Mouse (Mus musculus) heart, adult 8-10 months (tissue): Measurements from ENCODE around the gene Canx. TPM values are rescaled to one million over a fixed set of nuclear protein-coding genes. Genes with fewer than 3 reads are reported as not detected.
"Not testable (repeated sequence)": the region's sequence is repeated elsewhere in the genome, so short reads cannot be mapped to it uniquely, and the experiment has no call there.

ENCODE experiments used
- DNase-seq: peaks from one replicate; pipeline ENCODE4 v3.0.0; 2022; ENCODE audit warnings: low spot score
- total RNA-seq, 4 experiments: library from RNA; stranded (reverse); gene quantifications; 2 replicates each; pipeline ENCODE4 v1.2.4; 2022

Canx gene
- total RNA-seq, 4 experiments from 2014 or later = 331 to 378 (median 360) TPM

GRCm38 (mm10) chr11:50333181-50333580 lies 7.7 kb upstream of the Canx start:
- no peak for DNase-seq

GRCm38 (mm10) chr11:50329378-50329777 lies 3.9 kb upstream of the Canx start:
- DNase-seq = no peak

- DNase-seq = no peak
These were observed 2.7 kb upstream of the Canx start for GRCm38 (mm10) chr11:50328075-50328625.

GRCm38 (mm10) chr11:50326302-50326966 lies 961 bp upstream of the Canx start:
- no peak for DNase-seq

GRCm38 (mm10) chr11:50324751-50325471 lies 562 bp downstream of the Canx start:
- DNase-seq = no peak

- DNase-seq = no peak
These were observed 1.6 kb downstream of the Canx start for GRCm38 (mm10) chr11:50323843-50324242.

- DNase-seq = no peak
These were observed 3.1 kb downstream of the Canx start for GRCm38 (mm10) chr11:50322345-50322744.

- DNase-seq = no peak
These were observed 4.2 kb downstream of the Canx start for GRCm38 (mm10) chr11:50321239-50321638.

GRCm38 (mm10) chr11:50319343-50319742 lies 6.1 kb downstream of the Canx start:
- DNase-seq = not testable (repeated sequence)

GRCm38 (mm10) chr11:50312803-50313202 lies 12.7 kb downstream of the Canx start:
- no peak for DNase-seq

GRCm38 (mm10) chr11:50303406-50303805 lies 22.1 kb downstream of the Canx start:
- no peak for DNase-seq

GRCm38 (mm10) chr11:50292190-50292855 lies 33.1 kb downstream of the Canx start, which contains the start of gene Maml1:
TSS of gene Maml1 (minus strand) at chr11:50292311.
- peak; percentile 99 for DNase-seq

GRCm38 (mm10) chr11:50291321-50292165 lies 33.9 kb downstream of the Canx start:
- DNase-seq = peak; percentile 44

- DNase-seq = peak; percentile 37
These were observed 34.8 kb downstream of the Canx start for GRCm38 (mm10) chr11:50290486-50291225.

GRCm38 (mm10) chr11:50286428-50286827 lies 39.0 kb downstream of the Canx start:
- no peak for DNase-seq

GRCm38 (mm10) chr11:50285696-50286095 lies 39.8 kb downstream of the Canx start:
- no peak for DNase-seq

GRCm38 (mm10) chr11:50285263-50285662 lies 40.2 kb downstream of the Canx start:
- no peak for DNase-seq

GRCm38 (mm10) chr11:50280053-50280452 lies 45.4 kb downstream of the Canx start:
- no peak for DNase-seq

GRCm38 (mm10) chr11:50279005-50279404 lies 46.5 kb downstream of the Canx start:
- DNase-seq = no peak

GRCm38 (mm10) chr11:50277706-50278105 lies 47.8 kb downstream of the Canx start:
- DNase-seq = no peak

GRCm38 (mm10) chr11:50277025-50277424 lies 48.4 kb downstream of the Canx start:
- no peak for DNase-seq
